Mouse (Mus musculus): Measurements from ENCODE around the gene Vps53.

Gene Vps53

GRCm38 (mm10) chr11:76050967-76051512, 128.4 kb downstream of the Vps53 start:
- no peak for DNase-seq

- DNase-seq = no peak
Observed at GRCm38 (mm10) chr11:76050509-76050908, 128.9 kb downstream of the Vps53 start.

GRCm38 (mm10) chr11:76045367-76045766, 134.1 kb downstream of the Vps53 start:
- peak; percentile 94 for DNase-seq

- no peak for DNase-seq
Observed at GRCm38 (mm10) chr11:76044468-76044867, 135.0 kb downstream of the Vps53 start.

- peak; percentile 99 for DNase-seq
Observed at GRCm38 (mm10) chr11:76042882-76043281, 136.6 kb downstream of the Vps53 start.

- DNase-seq = peak; percentile 96
Observed at GRCm38 (mm10) chr11:76042041-76042638, 137.3 kb downstream of the Vps53 start.

GRCm38 (mm10) chr11:76040761-76041376, 138.6 kb downstream of the Vps53 start:
- DNase-seq = no peak

GRCm38 (mm10) chr11:76040106-76040505, 139.3 kb downstream of the Vps53 start:
- DNase-seq = no peak

GRCm38 (mm10) chr11:76039271-76040053, 140.0 kb downstream of the Vps53 start:
- no peak for DNase-seq

- peak; percentile 97 for DNase-seq
Observed at GRCm38 (mm10) chr11:76037581-76038294, 141.7 kb downstream of the Vps53 start.

- DNase-seq = no peak
Observed at GRCm38 (mm10) chr11:76035182-76035581, 144.3 kb downstream of the Vps53 start.

- DNase-seq = no peak
Observed at GRCm38 (mm10) chr11:76033836-76034235, 145.6 kb downstream of the Vps53 start.

- DNase-seq = no peak
Observed at GRCm38 (mm10) chr11:76033359-76033758, 146.1 kb downstream of the Vps53 start.

GRCm38 (mm10) chr11:76028072-76028465, 151.4 kb downstream of the Vps53 start:
- DNase-seq = no peak

GRCm38 (mm10) chr11:76027139-76028071, 152.0 kb downstream of the Vps53 start, which contains the start of gene Rflnb:
Rflnb (minus strand) TSS chr11:76027782.
- DNase-seq = peak; percentile 99

- no peak for DNase-seq
Observed at GRCm38 (mm10) chr11:76026527-76027138, 152.8 kb downstream of the Vps53 start.

- DNase-seq = peak; percentile 91
Observed at GRCm38 (mm10) chr11:76025080-76025583, 154.3 kb downstream of the Vps53 start.

GRCm38 (mm10) chr11:76020916-76021315, 158.5 kb downstream of the Vps53 start:
- DNase-seq = no peak

GRCm38 (mm10) chr11:76019879-76020278, 159.6 kb downstream of the Vps53 start:
- DNase-seq = no peak

- DNase-seq = no peak
Observed at GRCm38 (mm10) chr11:76015814-76016213, 163.6 kb downstream of the Vps53 start.

GRCm38 (mm10) chr11:76015251-76015650, 164.2 kb downstream of the Vps53 start:
- no peak for DNase-seq
